Mouse (Mus musculus) hindbrain, embryonic 13.5 days (tissue): ENCODE measurements around the gene Ift80. TPM values are rescaled to one million over a fixed set of nuclear protein-coding genes. Genes with fewer than 3 reads are reported as not detected.
"Not testable (repeated sequence)": the region's sequence is repeated elsewhere in the genome, so short reads cannot be mapped to it uniquely, and the experiment has no call there.

ENCODE experiments used
- ATAC-seq: fragments of 200-750 bp; cut with Nextera tagmentation; 2 replicates; pipeline ENCODE4 v1.8.0; 2017; ENCODE audit warnings: moderate TSS enrichment; ENCODE audit not compliant: low FRiP score
- H3K27ac ChIP-seq: fragments of 300-500 bp; sonication (generic); 2 replicates; pipeline ENCODE4 v1.5.1; 2015; ENCODE audit warnings: inconsistent platforms, mild to moderate bottlenecking, moderate library complexity
- H3K27me3 ChIP-seq: fragments of 300-500 bp; sonication (generic); 2 replicates; pipeline ENCODE4 v1.6.1; 2015; ENCODE audit warnings: mild to moderate bottlenecking, inconsistent platforms
- H3K36me3 ChIP-seq: fragments of 300-500 bp; sonication (generic); 2 replicates; pipeline ENCODE4 v1.6.1; 2015; ENCODE audit warnings: mild to moderate bottlenecking, inconsistent platforms
- H3K4me1 ChIP-seq: fragments of 300-500 bp; sonication (generic); replicated peaks from 2 replicates; pipeline ENCODE4 v1.6.1; 2015; ENCODE audit warnings: inconsistent platforms
- H3K4me2 ChIP-seq: fragments of 300-500 bp; sonication (generic); 2 replicates; pipeline ENCODE4 v1.6.1; 2015; ENCODE audit warnings: inconsistent platforms, mild to moderate bottlenecking, moderate library complexity
- H3K4me3 ChIP-seq: fragments of 300-500 bp; sonication (generic); 2 replicates; pipeline ENCODE4 v1.5.1; 2015; ENCODE audit warnings: mild to moderate bottlenecking, inconsistent platforms
- H3K9ac ChIP-seq: fragments of 300-500 bp; sonication (generic); 2 replicates; pipeline ENCODE4 v1.6.1; 2015; ENCODE audit warnings: mild to moderate bottlenecking, inconsistent platforms
- H3K9me3 ChIP-seq: fragments of 300-500 bp; sonication (generic); 2 replicates; pipeline ENCODE4 v1.6.1; 2016; ENCODE audit warnings: inconsistent platforms
- WGBS: fragments of 180-500 bp; shearing (Covaris S2); methylation state at CpG from one replicate; pipeline ENCODE4 v1.1.7; 2015; 5-methylcytosine and 5-hydroxymethylcytosine counted together
- polyA plus RNA-seq: library from polyadenylated mRNA; unstranded; fragments of >200 nt; fragmentation: Nextera tagmentation; extraction: Ambion mirVana; gene quantifications from 2 replicates; pipeline ENCODE4 v1.2.1, GENCODE M21; 2015

Gene Ift80
- polyA plus RNA-seq, 1 experiment from 2014 or later: 9.8 TPM

- no peak overlapping the region for H3K9ac ChIP-seq
- H3K4me3 ChIP-seq: no peak overlapping the region
- no peak overlapping the region for H3K27ac ChIP-seq
- no peaks in the 10 kb centered on the region for H3K9me3 ChIP-seq
- no peak for ATAC-seq
- 85% methylated on average over 2 of the region's 2 CpGs for WGBS
- no peaks in the 10 kb centered on the region for H3K36me3 ChIP-seq
- H3K27me3 ChIP-seq: no peaks in the 10 kb centered on the region
- no peak overlapping the region for H3K4me2 ChIP-seq
- H3K4me1 ChIP-seq: no peaks in the 10 kb centered on the region
Measured at GRCm38 (mm10) chr3:68904902-68905778, 99.2 kb downstream of the Ift80 start.

- not testable (repeated sequence) for H3K9me3 ChIP-seq, ATAC-seq
Measured at GRCm38 (mm10) chr3:68902636-68903035, 101.7 kb downstream of the Ift80 start.

GRCm38 (mm10) chr3:68897154-68897553 is 107.2 kb downstream of the Ift80 start:
- no peak overlapping the region for H3K27ac ChIP-seq
- no peak overlapping the region for H3K4me3 ChIP-seq
- no peaks in the 10 kb centered on the region for H3K27me3 ChIP-seq
- H3K4me1 ChIP-seq: no peaks in the 10 kb centered on the region; the same call in 1 of the 2 replicates
- WGBS: 90% methylated on average over 5 of the region's 5 CpGs
- peaks cover 6% of the 10 kb centered on the region for H3K36me3 ChIP-seq
- ATAC-seq: no peak
- no peaks in the 10 kb centered on the region for H3K9me3 ChIP-seq
- no peak overlapping the region for H3K9ac ChIP-seq
- no peak overlapping the region for H3K4me2 ChIP-seq

More at GRCm38 (mm10) chr3:68902636-68903035, 101.7 kb downstream of the Ift80 start:
- not testable (repeated sequence) for H3K27ac ChIP-seq, H3K4me2 ChIP-seq, H3K4me3 ChIP-seq, H3K27me3 ChIP-seq, H3K4me1 ChIP-seq, H3K36me3 ChIP-seq, H3K9ac ChIP-seq
- WGBS: 92% methylated on average over 20 of the region's 20 CpGs

- no peak for ATAC-seq
- H3K27me3 ChIP-seq: no peaks in the 10 kb centered on the region
- H3K4me3 ChIP-seq: no peak overlapping the region
- WGBS: 68% methylated on average over 4 of the region's 4 CpGs
- H3K4me1 ChIP-seq: no peaks in the 10 kb centered on the region; the same call in 1 of the 2 replicates
- H3K27ac ChIP-seq: no peak overlapping the region
- no peaks in the 10 kb centered on the region for H3K9me3 ChIP-seq
- H3K4me2 ChIP-seq: no peak overlapping the region
- no peak overlapping the region for H3K9ac ChIP-seq
- peaks cover 6% of the 10 kb centered on the region for H3K36me3 ChIP-seq
Measured at GRCm38 (mm10) chr3:68895426-68895825, 108.9 kb downstream of the Ift80 start.

- Histone ChIP-seq H3K9ac (no peak overlapping the region), H3K4me2 (no peak overlapping the region), H3K4me1 (no peaks in the 10 kb centered on the region), H3K27me3 (no peaks in the 10 kb centered on the region), H3K27ac (no peak overlapping the region), H3K9me3 (no peaks in the 10 kb centered on the region), H3K36me3 (no peaks in the 10 kb centered on the region), H3K4me3 (no peak overlapping the region)
- WGBS: 80% methylated on average over 5 of the region's 5 CpGs
- ATAC-seq: no peak
Measured at GRCm38 (mm10) chr3:68886845-68887244, 117.5 kb downstream of the Ift80 start.

- no peaks in the 10 kb centered on the region for H3K9me3 ChIP-seq
- peaks cover 14% of the 10 kb centered on the region for H3K27me3 ChIP-seq
- H3K27ac ChIP-seq: no peak overlapping the region
- no peak for ATAC-seq
- no peak overlapping the region for H3K4me3 ChIP-seq
- 90% methylated on average over 2 of the region's 2 CpGs for WGBS
- no peak overlapping the region for H3K4me2 ChIP-seq
- no peaks in the 10 kb centered on the region for H3K36me3 ChIP-seq
- peaks cover 9% of the 10 kb centered on the region for H3K4me1 ChIP-seq
- H3K9ac ChIP-seq: no peak overlapping the region
Measured at GRCm38 (mm10) chr3:68874079-68874478, 130.3 kb downstream of the Ift80 start.

GRCm38 (mm10) chr3:68870568-68870950 is 133.8 kb downstream of the Ift80 start:
- Histone ChIP-seq H3K27me3 (peaks cover 28% of the 10 kb centered on the region), H3K36me3 (no peaks in the 10 kb centered on the region), H3K4me1 (peaks cover 14% of the 10 kb centered on the region), H3K9me3 (no peaks in the 10 kb centered on the region), H3K4me3 (peak overlapping the region; percentile 73), H3K27ac (no peak overlapping the region), H3K4me2 (peak overlapping the region; percentile 94), H3K9ac (peak overlapping the region; percentile 80)
- WGBS: 3% methylated on average over 15 of the region's 15 CpGs
- no peak for ATAC-seq

- H3K36me3 ChIP-seq: no peaks in the 10 kb centered on the region
- H3K27ac ChIP-seq: peak overlapping the region; percentile 79
- H3K9ac ChIP-seq: peak overlapping the region; percentile 80
- under 1% methylated on average over 96 of the region's 96 CpGs for WGBS
- no peaks in the 10 kb centered on the region for H3K9me3 ChIP-seq
- peak overlapping the region; percentile 73 for H3K4me3 ChIP-seq
- H3K4me1 ChIP-seq: peaks cover 14% of the 10 kb centered on the region
- peak; percentile 82 for ATAC-seq
- peaks cover 28% of the 10 kb centered on the region for H3K27me3 ChIP-seq
- peak overlapping the region; percentile 94 for H3K4me2 ChIP-seq
Measured at GRCm38 (mm10) chr3:68869691-68870567, 134.4 kb downstream of the Ift80 start.

- Histone ChIP-seq H3K9ac (peak within 1 kb of the TSS; percentile 80), H3K27ac (peak within 1 kb of the TSS; percentile 79), H3K27me3 (peaks cover 28% of the 10 kb centered on the region), H3K4me1 (peaks cover 14% of the 10 kb centered on the region), H3K9me3 (no peaks in the 10 kb centered on the region), H3K36me3 (no peaks in the 10 kb centered on the region), H3K4me2 (peak within 1 kb of the TSS; percentile 94), H3K4me3 (peak within 1 kb of the TSS; percentile 73)
- WGBS: 0% methylated on average over 60 of the region's 62 CpGs
- peak; percentile 88 for ATAC-seq
Measured at GRCm38 (mm10) chr3:68869211-68869690, 135.1 kb downstream of the Ift80 start, which contains the start of gene 1110032F04Rik. Gene 1110032F04Rik (plus strand): TSS chr3:68869586.

GRCm38 (mm10) chr3:68852414-68852813 is 152.0 kb downstream of the Ift80 start:
- Histone ChIP-seq H3K4me1 (no peaks in the 10 kb centered on the region), H3K4me3 (no peak overlapping the region), H3K27ac (no peak overlapping the region), H3K4me2 (no peak overlapping the region), H3K36me3 (no peaks in the 10 kb centered on the region), H3K9ac (no peak overlapping the region), H3K27me3 (no peaks in the 10 kb centered on the region), H3K9me3 (no peaks in the 10 kb centered on the region)
- no peak for ATAC-seq
- 95% methylated on average over 1 of the region's 1 CpGs for WGBS

- no peaks in the 10 kb centered on the region for H3K9me3 ChIP-seq
- WGBS: 72% methylated on average over 3 of the region's 3 CpGs
- H3K36me3 ChIP-seq: no peaks in the 10 kb centered on the region
- no peaks in the 10 kb centered on the region for H3K4me1 ChIP-seq
- no peak overlapping the region for H3K4me2 ChIP-seq
- H3K4me3 ChIP-seq: no peak overlapping the region
- H3K27ac ChIP-seq: no peak overlapping the region
- no peaks in the 10 kb centered on the region for H3K27me3 ChIP-seq
- ATAC-seq: no peak
- H3K9ac ChIP-seq: no peak overlapping the region
Measured at GRCm38 (mm10) chr3:68848323-68848722, 156.0 kb downstream of the Ift80 start.

- no peak for ATAC-seq
- 91% methylated on average over 4 of the region's 4 CpGs for WGBS
- H3K9me3 ChIP-seq: no peaks in the 10 kb centered on the region
- no peaks in the 10 kb centered on the region for H3K4me1 ChIP-seq
- no peak overlapping the region for H3K4me2 ChIP-seq
- no peaks in the 10 kb centered on the region for H3K36me3 ChIP-seq
- no peaks in the 10 kb centered on the region for H3K27me3 ChIP-seq
- no peak overlapping the region for H3K9ac ChIP-seq
- no peak overlapping the region for H3K27ac ChIP-seq
- H3K4me3 ChIP-seq: no peak overlapping the region
Measured at GRCm38 (mm10) chr3:68844025-68844424, 160.3 kb downstream of the Ift80 start.
